Mouse (Mus musculus) brain, embryonic 14.5 days (tissue): ENCODE measurements at regions not wholly inside any gene's neighbourhood (a gene's known extent, or its start where the extent isn't known, plus 50 kb on each side); places are given as distances from the start of the nearest gene placed in this dataset.

Experiments
- CTCF ChIP-seq: fragments of 200-500 bp; IDR thresholded peaks from 2 replicates; pipeline ENCODE4 v1.5.1; 2012; ENCODE audit warnings: inconsistent platforms, mild to moderate bottlenecking, moderate library complexity, borderline replicate concordance; ENCODE audit not compliant: insufficient read depth, insufficient read length; ENCODE audit errors: extremely low read depth
- POLR2A ChIP-seq: fragments of 200-500 bp; IDR thresholded peaks from 2 replicates; pipeline ENCODE4 v1.6.1; 2012; ENCODE audit warnings: mild to moderate bottlenecking, inconsistent platforms, borderline replicate concordance; ENCODE audit not compliant: poor library complexity, insufficient read depth, insufficient read length, severe bottlenecking; ENCODE audit errors: extremely low read depth

DNA sequence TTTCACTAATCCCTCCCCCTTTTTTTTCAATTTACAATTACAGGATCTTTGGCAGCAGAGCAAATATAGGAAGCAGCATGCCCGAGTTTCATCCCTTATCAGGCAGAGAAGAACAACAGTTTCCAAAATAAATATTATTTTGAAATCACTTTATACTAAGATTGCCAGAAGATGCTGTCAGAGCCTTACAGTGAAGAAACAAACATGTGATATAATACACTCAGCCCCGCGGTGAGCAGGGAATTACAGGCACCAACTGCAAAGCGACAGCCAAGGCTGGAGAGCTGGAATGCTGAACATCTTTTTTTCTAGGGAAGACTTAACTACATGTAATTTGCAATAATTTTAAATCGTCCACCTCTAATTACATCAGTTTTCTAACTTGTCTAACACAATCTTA, 201.5 kb upstream of the Zc3h15 start:
- TF ChIP-seq POLR2A: no peak
- TF ChIP-seq CTCF: no peak
